Mouse (Mus musculus): ENCODE data around the gene Adat1.
A peak's percentile ranks its signal among the peaks of the same experiment; 100 is the strongest.

DNA sequence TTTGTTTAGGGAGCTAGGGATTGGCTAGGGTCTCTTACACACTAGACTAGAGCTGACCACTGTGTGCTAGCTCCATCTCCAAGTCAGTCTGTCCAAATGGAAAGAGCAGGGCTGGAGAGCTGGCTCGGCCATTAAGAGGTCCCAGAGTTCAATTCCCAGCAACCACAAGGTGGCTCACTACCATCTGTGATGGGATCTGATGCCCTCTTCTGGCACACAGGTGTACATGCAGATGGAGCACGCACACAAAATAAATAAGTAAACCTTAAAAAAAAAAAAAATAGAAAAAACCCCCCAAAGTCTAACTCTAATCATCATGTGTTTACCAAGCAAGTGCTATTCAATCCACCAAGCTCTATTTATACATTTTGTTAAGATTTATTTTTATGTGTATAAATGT is 72.4 kb downstream of the Adat1 start:
- TF ChIP-seq POLR2A (IDR thresholded peaks at IDR 0.05; ENCODE audit: low read depth, low read length), result no peak
- TF ChIP-seq CTCF (IDR thresholded peaks at IDR 0.05; ENCODE audit: extremely low read depth, insufficient read length, insufficient replicate concordance, low read depth, low read length), result peak; percentile 38; the same call in 1 of the 2 replicates

Data from small intestine, adult 2 months (tissue).